Mouse (Mus musculus) cortical plate, adult 2 months (tissue): ENCODE data around the gene Igfbp3.

Experiments used
- CTCF ChIP-seq: fragments of 200-500 bp; IDR thresholded peaks from 2 replicates; pipeline ENCODE4 v1.5.1; 2011; ENCODE audit warnings: mild to moderate bottlenecking, control low read depth, low read length; ENCODE audit not compliant: insufficient read depth; ENCODE audit errors: extremely low read depth
- POLR2A ChIP-seq: fragments of 200-500 bp; IDR thresholded peaks from 2 replicates; pipeline ENCODE4 v1.6.1; 2011; ENCODE audit warnings: mild to moderate bottlenecking, low read length, control low read depth; ENCODE audit not compliant: insufficient read depth; ENCODE audit errors: extremely low read depth

DNA sequence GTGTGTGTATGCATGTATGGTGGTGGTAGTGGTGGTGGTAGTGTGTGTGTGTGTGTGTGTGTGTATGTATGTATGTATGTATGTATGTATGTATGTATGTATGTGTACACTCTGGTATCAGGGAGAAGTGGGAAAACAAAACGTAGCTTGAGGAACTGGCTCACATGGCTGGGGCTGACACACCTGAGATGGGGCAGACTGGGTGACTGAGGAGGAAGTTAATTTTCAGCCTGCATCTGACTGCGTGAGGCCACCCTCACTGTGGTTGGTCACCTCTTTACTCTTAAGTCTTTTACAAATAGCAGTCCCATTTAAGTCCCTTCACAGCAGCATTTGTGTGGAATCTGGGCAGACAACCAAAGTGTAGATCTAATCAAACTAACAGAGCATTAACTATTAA, 34.4 kb downstream of the Igfbp3 start:
- TF ChIP-seq POLR2A (no peak), CTCF (no peak)
